Mouse (Mus musculus): ENCODE measurements at regions not wholly inside any gene's neighbourhood (a gene's known extent, or its start where the extent isn't known, plus 50 kb on each side); places are given as distances from the start of the nearest gene placed in this dataset.

- TF ChIP-seq GATA1 (IDR thresholded peaks at IDR 0.05; ENCODE audit: borderline replicate concordance, low read length) (no peak), FLI1 (IDR thresholded peaks at IDR 0.05; ENCODE audit: low read length) (no peak)
Observed at GRCm38 (mm10) chr13:25547150-25548145, 277.1 kb upstream of the Nrsn1 start.

Measured in megakaryocyte, embryonic 14.5 days (primary cell).